Mouse (Mus musculus) lung, adult 2 months (tissue): ENCODE data around the gene Sap30bp.

ENCODE experiments used
- CTCF ChIP-seq: fragments of 200-500 bp; IDR thresholded peaks from 2 replicates; pipeline ENCODE4 v1.5.1; 2011; ENCODE audit warnings: mild to moderate bottlenecking, low read length, control low read depth; ENCODE audit not compliant: insufficient read depth
- POLR2A ChIP-seq: fragments of 200-500 bp; IDR thresholded peaks from 2 replicates; pipeline ENCODE4 v1.6.1; 2011; ENCODE audit warnings: low read depth, mild to moderate bottlenecking, control low read depth, low read length, borderline replicate concordance; ENCODE audit errors: extremely low read depth

GRCm38 (mm10) chr11:116014821-116015220 is 81.7 kb downstream of the Sap30bp start:
- TF ChIP-seq CTCF = no peak
- TF ChIP-seq POLR2A = no peak; the same call in 1 of the 2 replicates
